Mouse (Mus musculus): ENCODE measurements around the gene Pou6f2. TPM values are rescaled to one million over a fixed set of nuclear protein-coding genes. Genes with fewer than 3 reads are reported as not detected.

The Pou6f2 gene
- polyA plus RNA-seq, 1 experiment from 2014 or later, result 9.7 TPM

GRCm38 (mm10) chr13:18128053-18128452 lies 269.4 kb downstream of the Pou6f2 start:
- Histone ChIP-seq H3K4me3 (no peak overlapping the region), H3K36me3 (no peaks in the 10 kb centered on the region), H3K4me2 (no peak overlapping the region), H3K4me1 (replicated peaks) (peaks cover 23% of the 10 kb centered on the region), H3K9ac (no peak overlapping the region), H3K9me3 (no peaks in the 10 kb centered on the region), H3K27ac (replicated peaks) (no peak overlapping the region), H3K27me3 (0 out of 2 replicates have a peak, but pooled peaks cover 7% of the 10 kb centered on the region)
- 38% methylated on average over 3 of the region's 4 CpGs for WGBS
- no peak for ATAC-seq (ENCODE audit: low read depth)

GRCm38 (mm10) chr13:18126111-18126510 lies 271.4 kb downstream of the Pou6f2 start:
- WGBS, result 50% methylated on average over 2 of the region's 2 CpGs
- Histone ChIP-seq H3K9me3 (no peaks in the 10 kb centered on the region), H3K27me3 (0 out of 2 replicates have a peak, but pooled peaks cover 7% of the 10 kb centered on the region), H3K4me1 (replicated peaks) (peaks cover 23% of the 10 kb centered on the region), H3K9ac (no peak overlapping the region), H3K36me3 (no peaks in the 10 kb centered on the region), H3K4me2 (no peak overlapping the region), H3K4me3 (no peak overlapping the region), H3K27ac (replicated peaks) (no peak overlapping the region)
- no peak for ATAC-seq (ENCODE audit: low read depth)

GRCm38 (mm10) chr13:18125226-18126000 lies 272.1 kb downstream of the Pou6f2 start:
- no peak overlapping the region for H3K9ac ChIP-seq
- no peak overlapping the region for H3K4me2 ChIP-seq
- H3K9me3 ChIP-seq, result no peaks in the 10 kb centered on the region
- 0 out of 2 replicates have a peak, but pooled peaks cover 7% of the 10 kb centered on the region for H3K27me3 ChIP-seq
- H3K4me1 ChIP-seq (replicated peaks), result peaks cover 23% of the 10 kb centered on the region
- WGBS, result 70% methylated on average over 15 of the region's 15 CpGs
- H3K36me3 ChIP-seq, result no peaks in the 10 kb centered on the region
- no peak overlapping the region for H3K27ac ChIP-seq (replicated peaks)
- no peak overlapping the region for H3K4me3 ChIP-seq
- ATAC-seq (ENCODE audit: low read depth), result no peak

GRCm38 (mm10) chr13:18124368-18124767 lies 273.1 kb downstream of the Pou6f2 start:
- no peak overlapping the region for H3K4me3 ChIP-seq
- no peak overlapping the region for H3K9ac ChIP-seq
- no peak overlapping the region for H3K27ac ChIP-seq (replicated peaks)
- no peaks in the 10 kb centered on the region for H3K36me3 ChIP-seq
- H3K4me1 ChIP-seq (replicated peaks), result peaks cover 14% of the 10 kb centered on the region
- 0 out of 2 replicates have a peak, but pooled peaks cover 7% of the 10 kb centered on the region for H3K27me3 ChIP-seq
- no peaks in the 10 kb centered on the region for H3K9me3 ChIP-seq
- ATAC-seq (ENCODE audit: low read depth), result no peak
- peak overlapping the region; percentile 33 for H3K4me2 ChIP-seq
- WGBS, result 26% methylated on average over 13 of the region's 13 CpGs

GRCm38 (mm10) chr13:18120406-18120805 lies 277.1 kb downstream of the Pou6f2 start:
- no peaks in the 10 kb centered on the region; the same call in 1 of the 2 replicates for H3K4me1 ChIP-seq (replicated peaks)
- 0 out of 2 replicates have a peak, but pooled peaks cover 5% of the 10 kb centered on the region for H3K27me3 ChIP-seq
- 97% methylated on average over 2 of the region's 2 CpGs for WGBS
- no peak overlapping the region for H3K9ac ChIP-seq
- H3K36me3 ChIP-seq, result no peaks in the 10 kb centered on the region
- no peak overlapping the region for H3K4me3 ChIP-seq
- H3K4me2 ChIP-seq, result no peak overlapping the region
- ATAC-seq (ENCODE audit: low read depth), result no peak
- H3K9me3 ChIP-seq, result no peaks in the 10 kb centered on the region
- H3K27ac ChIP-seq (replicated peaks), result no peak overlapping the region

- WGBS, result 80% methylated on average over 10 of the region's 10 CpGs
Observed at GRCm38 (mm10) chr13:18081443-18082119, 315.9 kb downstream of the Pou6f2 start.

More at GRCm38 (mm10) chr13:18081443-18082119, 315.9 kb downstream of the Pou6f2 start:
- no peaks in the 10 kb centered on the region for H3K27me3 ChIP-seq
- H3K9me3 ChIP-seq, result no peaks in the 10 kb centered on the region
- H3K4me1 ChIP-seq (replicated peaks), result no peaks in the 10 kb centered on the region
- no peak overlapping the region for H3K9ac ChIP-seq
- no peak overlapping the region for H3K4me3 ChIP-seq
- ATAC-seq (ENCODE audit: low read depth), result no peak
- H3K27ac ChIP-seq (replicated peaks), result no peak overlapping the region
- no peak overlapping the region for H3K4me2 ChIP-seq
- no peaks in the 10 kb centered on the region for H3K36me3 ChIP-seq
